Mouse (Mus musculus): ENCODE measurements around the gene Arhgap21. TPM values are rescaled to one million over a fixed set of nuclear protein-coding genes. Genes with fewer than 3 reads are reported as not detected.
"Not testable (repeated sequence)": the region's sequence is repeated elsewhere in the genome, so short reads cannot be mapped to it uniquely, and the experiment has no call there.

Gene Arhgap21
- polyA plus RNA-seq, 1 experiment from 2014 or later = 5.2 TPM

DNA sequence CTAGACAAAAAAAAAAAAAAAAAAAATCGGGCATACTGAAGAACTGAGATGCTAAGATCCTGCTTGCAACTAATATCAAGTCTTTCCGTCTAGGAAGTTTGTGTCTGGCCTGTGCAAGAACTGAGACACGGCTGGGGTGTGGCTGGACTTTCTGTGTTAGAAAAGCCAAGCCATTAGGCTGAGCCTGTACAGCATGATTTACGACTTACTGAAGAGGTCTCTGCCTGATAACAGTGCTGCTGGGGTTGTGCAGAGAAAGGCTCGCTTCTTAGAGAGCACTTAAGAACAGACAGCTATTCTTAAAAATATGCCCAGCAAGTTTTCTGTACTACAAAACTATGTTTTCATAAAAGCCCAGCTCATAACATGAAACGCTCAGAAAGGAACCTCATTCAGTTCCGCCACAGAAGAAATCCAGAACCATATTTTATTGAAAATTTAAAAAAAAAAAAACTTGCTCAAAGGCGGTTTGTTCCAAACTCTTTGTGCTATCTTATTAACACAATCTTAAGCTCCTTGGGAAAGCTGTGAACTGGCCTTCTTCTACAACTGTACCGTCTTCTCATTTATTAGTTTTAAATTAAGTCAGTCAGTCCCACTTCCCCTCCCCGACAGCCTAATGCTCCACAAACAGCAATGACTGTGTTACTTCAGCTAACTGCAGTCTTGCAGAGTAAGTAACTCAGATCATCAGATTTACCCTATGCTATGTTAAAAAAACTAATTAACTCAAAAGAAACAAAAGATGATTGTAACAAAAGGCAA is 26.1 kb downstream of the Arhgap21 start:
- no peaks in the 10 kb centered on the region for H3K9me3 ChIP-seq (ENCODE audit: control insufficient read depth, low read length)
- no peak overlapping the region for H3K4me3 ChIP-seq (ENCODE audit: low read depth, low read length)
- H3K36me3 ChIP-seq (ENCODE audit: control insufficient read depth, insufficient read depth, low read length) = no peaks in the 10 kb centered on the region
- no peak overlapping the region for H3K4me2 ChIP-seq (replicated peaks; ENCODE audit: low read depth)
- no peak overlapping the region for H3K9ac ChIP-seq (ENCODE audit: low read length)
- H3K4me1 ChIP-seq (replicated peaks; ENCODE audit: control insufficient read depth, insufficient read depth) = no peaks in the 10 kb centered on the region
- no peaks in the 10 kb centered on the region for H3K27me3 ChIP-seq (ENCODE audit: control insufficient read depth, insufficient read depth, low read length)
- peak; percentile 33 for DNase-seq (ENCODE audit: low spot score)
- ATAC-seq (ENCODE audit: low FRiP score, low TSS enrichment) = 0 out of 2 replicates have a peak, but pooled peaks have one; percentile 40
- TF ChIP-seq CTCF (IDR thresholded peaks at IDR 0.05; ENCODE audit: low read depth) = no peak
- no peak for TF ChIP-seq EP300 (optimal IDR thresholded peaks at IDR 0.05)
- 27% methylated on average over 10 of the region's 10 CpGs for WGBS
- H3K27ac ChIP-seq (replicated peaks) = no peak overlapping the region

GRCm38 (mm10) chr2:20941105-20941504 is 27.6 kb downstream of the Arhgap21 start:
- Histone ChIP-seq H3K36me3 (ENCODE audit: control insufficient read depth, insufficient read depth, low read length) (no peaks in the 10 kb centered on the region), H3K27ac (replicated peaks) (no peak overlapping the region), H3K9me3 (ENCODE audit: control insufficient read depth, low read length) (no peaks in the 10 kb centered on the region), H3K9ac (ENCODE audit: low read length) (no peak overlapping the region), H3K27me3 (ENCODE audit: control insufficient read depth, insufficient read depth, low read length) (no peaks in the 10 kb centered on the region), H3K4me2 (replicated peaks; ENCODE audit: low read depth) (no peak overlapping the region), H3K4me1 (replicated peaks; ENCODE audit: control insufficient read depth, insufficient read depth) (no peaks in the 10 kb centered on the region), H3K4me3 (ENCODE audit: low read depth, low read length) (no peak overlapping the region)
- TF ChIP-seq CTCF (IDR thresholded peaks at IDR 0.05; ENCODE audit: low read depth) = no peak
- no peak for TF ChIP-seq EP300 (optimal IDR thresholded peaks at IDR 0.05)
- DNase-seq (ENCODE audit: low spot score) = no peak
- ATAC-seq (ENCODE audit: low FRiP score, low TSS enrichment) = no peak

- WGBS = 58% methylated on average over 3 of the region's 3 CpGs
- Histone ChIP-seq H3K4me1 (replicated peaks; ENCODE audit: control insufficient read depth, insufficient read depth) (no peaks in the 10 kb centered on the region), H3K4me2 (replicated peaks; ENCODE audit: low read depth) (no peak overlapping the region), H3K9ac (ENCODE audit: low read length) (no peak overlapping the region), H3K9me3 (ENCODE audit: control insufficient read depth, low read length) (no peaks in the 10 kb centered on the region), H3K36me3 (ENCODE audit: control insufficient read depth, insufficient read depth, low read length) (no peaks in the 10 kb centered on the region), H3K27ac (replicated peaks) (no peak overlapping the region), H3K27me3 (ENCODE audit: control insufficient read depth, insufficient read depth, low read length) (no peaks in the 10 kb centered on the region), H3K4me3 (ENCODE audit: low read depth, low read length) (no peak overlapping the region)
- TF ChIP-seq CTCF (IDR thresholded peaks at IDR 0.05; ENCODE audit: low read depth) (no peak), EP300 (optimal IDR thresholded peaks at IDR 0.05) (no peak)
- DNase-seq (ENCODE audit: low spot score) (no peak), ATAC-seq (ENCODE audit: low FRiP score, low TSS enrichment) (peak; percentile 24; the same call in 1 of the 2 replicates)
Measured at GRCm38 (mm10) chr2:20939367-20939766, 29.3 kb downstream of the Arhgap21 start.

GRCm38 (mm10) chr2:20936609-20937221 is 32.0 kb downstream of the Arhgap21 start:
- H3K9ac ChIP-seq (ENCODE audit: low read length) = no peak overlapping the region
- no peaks in the 10 kb centered on the region for H3K9me3 ChIP-seq (ENCODE audit: control insufficient read depth, low read length)
- WGBS = 53% methylated on average over 4 of the region's 4 CpGs
- H3K27me3 ChIP-seq (ENCODE audit: control insufficient read depth, insufficient read depth, low read length) = no peaks in the 10 kb centered on the region
- TF ChIP-seq CTCF (IDR thresholded peaks at IDR 0.05; ENCODE audit: low read depth) (no peak), EP300 (optimal IDR thresholded peaks at IDR 0.05) (no peak)
- no peak overlapping the region for H3K4me2 ChIP-seq (replicated peaks; ENCODE audit: low read depth)
- H3K27ac ChIP-seq (replicated peaks) = no peak overlapping the region; the same call in 1 of the 2 replicates
- H3K4me3 ChIP-seq (ENCODE audit: low read depth, low read length) = no peak overlapping the region
- no peaks in the 10 kb centered on the region for H3K36me3 ChIP-seq (ENCODE audit: control insufficient read depth, insufficient read depth, low read length)
- ATAC-seq (ENCODE audit: low FRiP score, low TSS enrichment) (peak; percentile 73), DNase-seq (ENCODE audit: low spot score) (peak; percentile 30)
- H3K4me1 ChIP-seq (replicated peaks; ENCODE audit: control insufficient read depth, insufficient read depth) = no peaks in the 10 kb centered on the region

- Histone ChIP-seq H3K9me3 (ENCODE audit: control insufficient read depth, low read length) (no peaks in the 10 kb centered on the region), H3K27me3 (ENCODE audit: control insufficient read depth, insufficient read depth, low read length) (no peaks in the 10 kb centered on the region), H3K9ac (ENCODE audit: low read length) (no peak overlapping the region), H3K36me3 (ENCODE audit: control insufficient read depth, insufficient read depth, low read length) (no peaks in the 10 kb centered on the region), H3K4me2 (replicated peaks; ENCODE audit: low read depth) (no peak overlapping the region), H3K27ac (replicated peaks) (no peak overlapping the region), H3K4me3 (ENCODE audit: low read depth, low read length) (no peak overlapping the region), H3K4me1 (replicated peaks; ENCODE audit: control insufficient read depth, insufficient read depth) (no peaks in the 10 kb centered on the region)
- ATAC-seq (ENCODE audit: low FRiP score, low TSS enrichment) (no peak), DNase-seq (ENCODE audit: low spot score) (no peak)
- 91% methylated on average over 9 of the region's 9 CpGs for WGBS
- TF ChIP-seq EP300 (optimal IDR thresholded peaks at IDR 0.05) = no peak
- TF ChIP-seq CTCF (IDR thresholded peaks at IDR 0.05; ENCODE audit: low read depth) = no peak
Measured at GRCm38 (mm10) chr2:20934406-20934805, 34.3 kb downstream of the Arhgap21 start.

- no peaks in the 10 kb centered on the region for H3K27me3 ChIP-seq (ENCODE audit: control insufficient read depth, insufficient read depth, low read length)
- ATAC-seq (ENCODE audit: low FRiP score, low TSS enrichment) = no peak
Measured at GRCm38 (mm10) chr2:20932748-20933313, 35.9 kb downstream of the Arhgap21 start.

GRCm38 (mm10) chr2:20931761-20932160 is 36.9 kb downstream of the Arhgap21 start:
- ATAC-seq (ENCODE audit: low FRiP score, low TSS enrichment) = not testable (repeated sequence)

More at GRCm38 (mm10) chr2:20932748-20933313, 35.9 kb downstream of the Arhgap21 start:
- 78% methylated on average over 8 of the region's 8 CpGs for WGBS
- no peak for DNase-seq (ENCODE audit: low spot score)
- no peak overlapping the region for H3K4me3 ChIP-seq (ENCODE audit: low read depth, low read length)
- no peaks in the 10 kb centered on the region for H3K9me3 ChIP-seq (ENCODE audit: control insufficient read depth, low read length)
- H3K36me3 ChIP-seq (ENCODE audit: control insufficient read depth, insufficient read depth, low read length) = no peaks in the 10 kb centered on the region
- H3K27ac ChIP-seq (replicated peaks) = no peak overlapping the region
- no peaks in the 10 kb centered on the region for H3K4me1 ChIP-seq (replicated peaks; ENCODE audit: control insufficient read depth, insufficient read depth)
- TF ChIP-seq EP300 (optimal IDR thresholded peaks at IDR 0.05) (no peak), CTCF (IDR thresholded peaks at IDR 0.05; ENCODE audit: low read depth) (no peak)
- H3K9ac ChIP-seq (ENCODE audit: low read length) = no peak overlapping the region
- H3K4me2 ChIP-seq (replicated peaks; ENCODE audit: low read depth) = no peak overlapping the region

More at GRCm38 (mm10) chr2:20931761-20932160, 36.9 kb downstream of the Arhgap21 start:
- not testable (repeated sequence) for H3K27ac ChIP-seq (replicated peaks); H3K4me3 ChIP-seq (ENCODE audit: low read depth, low read length); H3K9me3 ChIP-seq (ENCODE audit: control insufficient read depth, low read length); H3K4me2 ChIP-seq (replicated peaks; ENCODE audit: low read depth); H3K9ac ChIP-seq (ENCODE audit: low read length); H3K27me3 ChIP-seq (ENCODE audit: control insufficient read depth, insufficient read depth, low read length); DNase-seq (ENCODE audit: low spot score); H3K4me1 ChIP-seq (replicated peaks; ENCODE audit: control insufficient read depth, insufficient read depth); H3K36me3 ChIP-seq (ENCODE audit: control insufficient read depth, insufficient read depth, low read length)
- WGBS = 96% methylated on average over 3 of the region's 4 CpGs
